Mouse (Mus musculus) urinary bladder, postnatal 4 days (tissue): ENCODE results near the gene Prdm2.

ENCODE experiments used
- DNase-seq, 2 experiments: peaks; one replicate each; pipeline ENCODE4 v3.0.0; 2021 to 2022; ENCODE audit warnings: low spot score in 2 of 2

Gene Prdm2

GRCm38 (mm10) chr4:143106971-143107370 is 105.8 kb downstream of the Prdm2 start:
- no peak for DNase-seq

GRCm38 (mm10) chr4:143106566-143106965 is 106.2 kb downstream of the Prdm2 start:
- DNase-seq, result no peak

- no peak for DNase-seq
These were observed 108.1 kb downstream of the Prdm2 start for GRCm38 (mm10) chr4:143104739-143105138.

GRCm38 (mm10) chr4:143103811-143104210 is 109.0 kb downstream of the Prdm2 start:
- DNase-seq, result no peak

GRCm38 (mm10) chr4:143100157-143100556 is 112.6 kb downstream of the Prdm2 start:
- no peak for DNase-seq

- no peak for DNase-seq
These were observed 113.3 kb downstream of the Prdm2 start for GRCm38 (mm10) chr4:143099288-143100039.

- no peak for DNase-seq
These were observed 120.6 kb downstream of the Prdm2 start for GRCm38 (mm10) chr4:143092082-143092701.

- DNase-seq, result no peak
These were observed 122.2 kb downstream of the Prdm2 start for GRCm38 (mm10) chr4:143090551-143090950.

GRCm38 (mm10) chr4:143074071-143074765 is 138.6 kb downstream of the Prdm2 start:
- DNase-seq, result no peak

GRCm38 (mm10) chr4:143071791-143072190 is 141.0 kb downstream of the Prdm2 start:
- DNase-seq, result no peak

- DNase-seq, result no peak
These were observed 145.8 kb downstream of the Prdm2 start for GRCm38 (mm10) chr4:143067006-143067405.

- DNase-seq, result no peak
These were observed 153.9 kb downstream of the Prdm2 start for GRCm38 (mm10) chr4:143058765-143059344.
